Mouse (Mus musculus) olfactory bulb, adult 2 months (tissue): ENCODE measurements around the gene Klhdc10. TPM values are rescaled to one million over a fixed set of nuclear protein-coding genes. Genes with fewer than 3 reads are reported as not detected.

Source experiments
- H3K27ac ChIP-seq: fragments of 200-500 bp; 2 replicates; pipeline ENCODE4 v1.5.1; 2012; ENCODE audit warnings: low read depth, low read length; ENCODE audit not compliant: insufficient read depth
- H3K4me1 ChIP-seq: fragments of 200-500 bp; 2 replicates; pipeline ENCODE4 v1.6.1; 2012; ENCODE audit warnings: low read length; ENCODE audit not compliant: control insufficient read depth, insufficient read depth
- H3K4me3 ChIP-seq: fragments of 200-500 bp; 2 replicates; pipeline ENCODE4 v1.5.1; 2012; ENCODE audit warnings: mild to moderate bottlenecking, low read depth, low read length, moderate library complexity; ENCODE audit not compliant: insufficient read depth
- CTCF ChIP-seq: fragments of 200-500 bp; IDR thresholded peaks from 2 replicates; pipeline ENCODE4 v1.5.1; 2012; ENCODE audit warnings: low read depth, mild to moderate bottlenecking, low read length, moderate library complexity; ENCODE audit not compliant: insufficient read depth
- POLR2A ChIP-seq: fragments of 200-500 bp; IDR thresholded peaks from 2 replicates; pipeline ENCODE4 v1.6.1; 2012; ENCODE audit warnings: mild to moderate bottlenecking, low read depth, low read length, moderate library complexity; ENCODE audit not compliant: insufficient read depth
- WGBS: fragments of 180-500 bp; shearing (Covaris S2); methylation state at CpG from one replicate; pipeline ENCODE4 v1.1.7; 2018; 5-methylcytosine and 5-hydroxymethylcytosine counted together
- polyA plus RNA-seq: library from polyadenylated mRNA; stranded (reverse); fragments of >200 nt; gene quantifications from 2 replicates; pipeline ENCODE4 v1.2.4, GENCODE M21; 2012; ENCODE audit warnings: low replicate concordance; ENCODE audit not compliant: missing spikeins, insufficient read depth, insufficient read length

Klhdc10 gene
- polyA plus RNA-seq, 1 experiment = not detected

GRCm38 (mm10) chr6:30459811-30460749, 58.4 kb downstream of the Klhdc10 start:
- H3K4me3 ChIP-seq = peak overlapping the region; percentile 52
- TF ChIP-seq POLR2A (no peak), CTCF (peak; percentile 91)
- H3K27ac ChIP-seq = peak overlapping the region; percentile 98
- peaks cover 23% of the 10 kb centered on the region for H3K4me1 ChIP-seq
- 6% methylated on average over 40 of the region's 40 CpGs for whole genome bisulfite sequencing

- H3K27ac ChIP-seq = peak overlapping the region; percentile 98
- H3K4me3 ChIP-seq = peak overlapping the region; percentile 0; the same call in 1 of the 2 replicates
- WGBS = 12% methylated on average over 19 of the region's 19 CpGs
- TF ChIP-seq POLR2A (peak; percentile 38; the same call in 1 of the 2 replicates), CTCF (no peak)
- peaks cover 23% of the 10 kb centered on the region for H3K4me1 ChIP-seq
Observed at GRCm38 (mm10) chr6:30460750-30461446, 59.2 kb downstream of the Klhdc10 start.

GRCm38 (mm10) chr6:30461755-30462344, 60.2 kb downstream of the Klhdc10 start:
- H3K4me3 ChIP-seq = no peak overlapping the region
- H3K27ac ChIP-seq = no peak overlapping the region
- WGBS = 92% methylated on average over 13 of the region's 13 CpGs
- TF ChIP-seq CTCF (no peak), POLR2A (no peak)
- peaks cover 23% of the 10 kb centered on the region for H3K4me1 ChIP-seq

GRCm38 (mm10) chr6:30462822-30463221, 61.2 kb downstream of the Klhdc10 start:
- Histone ChIP-seq H3K27ac (no peak overlapping the region), H3K4me3 (no peak overlapping the region), H3K4me1 (peaks cover 23% of the 10 kb centered on the region)
- no peak for TF ChIP-seq POLR2A
- TF ChIP-seq CTCF = no peak
- 66% methylated on average over 7 of the region's 7 CpGs for WGBS

GRCm38 (mm10) chr6:30465586-30465985, 63.9 kb downstream of the Klhdc10 start:
- peaks cover 26% of the 10 kb centered on the region for H3K4me1 ChIP-seq
- no peak overlapping the region for H3K4me3 ChIP-seq
- 95% methylated on average over 11 of the region's 11 CpGs for WGBS
- H3K27ac ChIP-seq = no peak overlapping the region
- TF ChIP-seq CTCF (no peak), POLR2A (no peak)

DNA sequence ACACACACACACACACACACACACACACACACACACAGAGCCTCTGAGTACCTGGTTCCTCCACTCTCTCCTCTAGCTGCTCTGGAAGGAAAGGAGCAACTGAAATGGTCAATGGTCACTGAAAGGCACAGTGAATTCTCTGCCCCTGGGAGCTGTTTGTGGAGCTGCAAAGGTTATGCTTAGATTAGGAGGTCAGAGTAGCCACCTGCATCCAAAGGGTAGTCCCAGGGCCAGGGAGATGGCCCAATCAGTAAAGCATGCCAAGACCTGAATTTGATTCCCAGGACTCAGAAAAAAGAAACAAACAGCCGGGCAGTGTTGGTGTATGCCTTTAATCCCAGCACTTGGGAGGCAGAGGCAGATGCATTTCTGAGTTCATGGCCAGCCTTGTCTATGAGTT, 66.4 kb downstream of the Klhdc10 start:
- no peak overlapping the region for H3K27ac ChIP-seq
- TF ChIP-seq POLR2A (no peak), CTCF (no peak)
- H3K4me3 ChIP-seq = no peak overlapping the region
- WGBS = 90% methylated on average over 1 of the region's 1 CpGs
- H3K4me1 ChIP-seq = peaks cover 16% of the 10 kb centered on the region

- H3K27ac ChIP-seq = peak overlapping the region; percentile 81; the same call in 1 of the 2 replicates
- H3K4me3 ChIP-seq = no peak overlapping the region
- 64% methylated on average over 12 of the region's 12 CpGs for WGBS
- H3K4me1 ChIP-seq = peaks cover 16% of the 10 kb centered on the region
- TF ChIP-seq POLR2A = no peak
- TF ChIP-seq CTCF = no peak
Observed at GRCm38 (mm10) chr6:30468684-30469083, 67.0 kb downstream of the Klhdc10 start.

DNA sequence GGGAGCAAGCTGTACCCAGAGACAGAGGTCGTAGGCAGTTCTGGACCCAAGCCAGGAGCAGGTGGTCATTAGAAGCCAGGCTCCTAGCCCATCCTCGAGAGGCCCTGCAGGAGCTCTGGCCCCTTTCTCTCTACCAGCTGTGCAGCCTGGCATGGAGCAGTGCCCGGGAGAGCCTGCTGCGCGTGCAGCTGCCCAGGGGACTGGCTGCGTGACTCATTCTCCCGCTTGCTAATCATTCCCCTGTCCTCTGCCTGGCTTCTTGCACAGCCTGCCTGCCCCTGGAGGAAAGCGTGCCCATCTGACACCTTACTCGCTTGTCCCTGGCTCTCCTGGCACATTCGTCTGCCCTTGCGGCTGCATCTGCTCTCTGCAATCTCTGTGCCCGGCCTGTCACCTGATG, 67.7 kb downstream of the Klhdc10 start:
- TF ChIP-seq CTCF (no peak), POLR2A (no peak)
- peak overlapping the region; percentile 81 for H3K27ac ChIP-seq
- H3K4me3 ChIP-seq = no peak overlapping the region
- WGBS = 22% methylated on average over 12 of the region's 12 CpGs
- peaks cover 16% of the 10 kb centered on the region for H3K4me1 ChIP-seq
